9 mouse cellular contexts compared by ENCODE assay signal in genomic region chr2:93457426-93458130, GRCm38 (mm10). TPM values are rescaled to one million over a fixed set of nuclear protein-coding genes. Genes with fewer than 3 reads are reported as not detected.
DNase-seq lines count a peak whose midpoint lies in the region; ATAC-seq and TF ChIP-seq lines count a peak whose summit lies in the region.
"Had no signal": no experiment of that assay in that cellular context is flagged by ENCODE, and none has a peak within 500 bp of the region (broad histone marks: within the 10 kb centered on the region; RNA-seq: fewer than 3 reads in every experiment).

No protein-coding gene starts in this region.

- H3K4me3 ChIP-seq in layer of hippocampus, adult 2 months: no peak overlapping the region
- H3K4me3 ChIP-seq in heart, postnatal 0 days (ENCODE audit: low read depth, low read length): no peak overlapping the region
- H3K4me3 ChIP-seq: hindbrain, embryonic 13.5 days; midbrain, embryonic 12.5 days had no signal

- DNase-seq in layer of hippocampus, adult 2 months (ENCODE audit: low spot score in 2 of 2): no peak
- no peak for DNase-seq in layer of hippocampus, postnatal 25 days (ENCODE audit: extremely low spot score in 1 of 2, low spot score in 1 of 2)
- DNase-seq in heart, postnatal 0 days (ENCODE audit: low spot score): no peak
- peak; percentile 48 for DNase-seq in lung, postnatal 14 days
- no peak for DNase-seq in urinary bladder, postnatal 36 days (ENCODE audit: low spot score in 2 of 2)
- no peak for DNase-seq in T-cell, adult 2 months (ENCODE audit: low spot score)

- peak; percentile 26 for ATAC-seq in common myeloid progenitor, adult 5-6 weeks (replicated peaks; ENCODE audit: low read depth, poor library complexity, severe bottlenecking)
- no peak for ATAC-seq in heart, postnatal 0 days (ENCODE audit: insufficient read depth, low read depth)

- H3K4me2 ChIP-seq in heart, postnatal 0 days (ENCODE audit: low read depth, low read length): no peak overlapping the region
- H3K4me2 ChIP-seq: hindbrain, embryonic 13.5 days; midbrain, embryonic 12.5 days had no signal

- 54% methylated on average over 6 of the region's 6 CpGs for WGBS in heart, postnatal 0 days

- 0 out of 2 replicates have a peak overlapping the region, but pooled peaks have one; percentile 18 for H3K27ac ChIP-seq in layer of hippocampus, adult 2 months
- peak overlapping the region; percentile 26; the same call in 1 of the 2 replicates for H3K27ac ChIP-seq in heart, postnatal 0 days (ENCODE audit: low read depth)
- H3K27ac ChIP-seq: hindbrain, embryonic 13.5 days; midbrain, embryonic 12.5 days had no signal

- no peak overlapping the region for H3K9ac ChIP-seq in heart, postnatal 0 days (replicated peaks; ENCODE audit: low read depth, low read length)
- H3K9ac ChIP-seq: hindbrain, embryonic 13.5 days; midbrain, embryonic 12.5 days had no signal

- H3K4me1 ChIP-seq in heart, postnatal 0 days (ENCODE audit: control insufficient read depth, insufficient read depth): peaks cover 19% of the 10 kb centered on the region

- no peak for TF ChIP-seq EP300 in heart, postnatal 0 days (IDR thresholded peaks at IDR 0.05; ENCODE audit: low read depth)

- H3K9me3 ChIP-seq in heart, postnatal 0 days (replicated peaks; ENCODE audit: control insufficient read depth, low read length): no peaks in the 10 kb centered on the region
- H3K9me3 ChIP-seq: hindbrain, embryonic 13.5 days; midbrain, embryonic 12.5 days had no signal

- no peaks in the 10 kb centered on the region for H3K36me3 ChIP-seq in heart, postnatal 0 days (replicated peaks; ENCODE audit: control insufficient read depth, insufficient read depth, low read length)
- H3K36me3 ChIP-seq: hindbrain, embryonic 13.5 days; midbrain, embryonic 12.5 days had no signal

- TF ChIP-seq CTCF in layer of hippocampus, adult 2 months (conservative IDR thresholded peaks at IDR 0.05): no peak
- no peak for TF ChIP-seq CTCF in heart, postnatal 0 days (IDR thresholded peaks at IDR 0.05; ENCODE audit: low read depth)

- no peaks in the 10 kb centered on the region for H3K27me3 ChIP-seq in heart, postnatal 0 days (ENCODE audit: control insufficient read depth, insufficient read depth, low read length)

RNA-seq across cellular contexts. Expression of gene Cd82, which starts 5.4 kb away (rescaled TPM):
- total RNA-seq in layer of hippocampus, adult 2 months (2021): 10 to 100 TPM; 17.2 to 17.9 TPM
- 10 to 100 TPM; 22.0 to 23.8 TPM for total RNA-seq in layer of hippocampus, postnatal 25 days (2021)
- 42.9 and 43.7 TPM in 2 replicates for total RNA-seq in common myeloid progenitor, adult 5-6 weeks (2017)
- 14.8 and 15.0 TPM in 2 replicates for total RNA-seq in heart, postnatal 0 days (2014; rRNA removed; ENCODE audit: low replicate concordance)
- polyA plus RNA-seq in heart, postnatal 0 days (2015; fragmentation: Nextera tagmentation; extraction: Ambion mirVana): 15.4 and 17.1 TPM in 2 replicates
